Mouse (Mus musculus) v-Abl transformed pro-B cells (cell line): ENCODE results near the gene Btaf1.

ENCODE experiments used
- in situ Hi-C, 2 experiments: fragments of 400-800 bp; cut with MboI; formaldehyde crosslinking; loops; one replicate each; pipeline ENCODE4 v1.15.1; 2025; ENCODE audit not compliant: unreplicated experiment in 2 of 2

Gene Btaf1

DNA sequence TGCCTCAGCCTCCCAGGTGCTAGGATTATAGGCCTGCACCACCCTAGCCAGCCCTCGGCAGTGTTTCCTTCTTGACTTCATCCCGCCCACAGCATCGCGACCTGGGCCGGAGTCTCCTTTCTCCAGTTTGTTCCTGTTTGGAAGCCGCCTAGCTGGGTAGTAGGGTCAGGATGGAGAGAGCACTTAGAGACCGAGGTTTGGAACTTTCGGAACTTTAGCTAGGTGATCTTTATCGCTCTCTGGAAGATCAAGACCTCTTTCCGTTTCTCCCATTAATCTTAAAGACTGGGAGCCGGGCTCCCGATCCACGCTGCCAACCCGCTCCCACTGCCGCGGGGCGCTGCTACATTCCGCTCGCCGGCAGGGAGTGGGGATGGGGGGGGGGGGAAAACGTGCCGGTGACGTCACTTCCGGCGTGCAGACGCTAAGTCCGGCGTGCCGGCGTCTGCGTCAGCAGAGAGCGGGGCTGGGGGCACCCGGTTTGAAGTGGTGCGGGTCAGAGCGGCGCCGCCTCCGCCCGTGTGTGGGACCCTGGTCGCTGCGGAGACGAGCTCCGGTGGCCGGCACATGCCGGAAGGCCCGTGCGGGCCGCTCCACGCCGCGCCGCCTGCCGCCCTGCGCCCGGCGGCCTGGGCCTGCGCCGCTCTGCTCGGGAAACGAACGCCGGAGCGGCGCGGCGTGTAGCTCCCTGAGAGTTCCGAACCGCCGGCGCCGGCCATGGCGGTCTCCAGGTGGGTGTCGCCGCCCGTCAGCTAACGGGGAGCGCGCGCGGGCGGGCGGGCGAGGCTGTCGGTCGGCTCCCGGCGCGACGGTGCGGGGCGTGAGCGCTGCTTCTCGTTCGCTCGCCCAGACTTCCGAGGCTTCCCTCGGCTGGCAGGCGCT, at the start of gene Btaf1:
Btaf1 (plus strand) TSS at position 409 of the 882 bp plus-strand sequence.
- in situ Hi-C loops: loop anchor here in 1 of 2 experiments (10.0 kb wide), 3 partner anchors 381 to 1771 kb away; no protein-coding TSS in a partner anchor

DNA sequence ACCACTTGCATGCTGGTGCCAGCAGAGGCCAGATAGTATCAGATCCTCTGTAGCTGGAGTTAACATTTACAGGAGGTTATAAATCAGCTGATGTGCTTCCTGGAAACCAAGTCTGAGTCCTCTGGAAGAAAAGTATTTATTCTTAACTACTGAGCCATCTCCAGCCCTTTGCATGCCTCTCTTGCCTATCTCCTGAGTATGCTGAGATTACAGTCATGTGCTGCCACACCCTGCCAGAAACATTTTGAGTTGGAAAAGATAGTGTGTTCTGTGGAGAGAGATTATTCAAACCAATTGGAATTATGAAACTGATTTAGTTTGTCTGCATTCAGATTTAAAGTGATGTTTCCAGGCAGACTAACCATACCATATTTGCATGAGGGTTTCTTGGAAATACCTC, 48.5 kb upstream of the Btaf1 start:
- in situ Hi-C loops: loop anchor here (10.0 kb wide), 2 partner anchors 63 to 107 kb away; no protein-coding TSS in a partner anchor

DNA sequence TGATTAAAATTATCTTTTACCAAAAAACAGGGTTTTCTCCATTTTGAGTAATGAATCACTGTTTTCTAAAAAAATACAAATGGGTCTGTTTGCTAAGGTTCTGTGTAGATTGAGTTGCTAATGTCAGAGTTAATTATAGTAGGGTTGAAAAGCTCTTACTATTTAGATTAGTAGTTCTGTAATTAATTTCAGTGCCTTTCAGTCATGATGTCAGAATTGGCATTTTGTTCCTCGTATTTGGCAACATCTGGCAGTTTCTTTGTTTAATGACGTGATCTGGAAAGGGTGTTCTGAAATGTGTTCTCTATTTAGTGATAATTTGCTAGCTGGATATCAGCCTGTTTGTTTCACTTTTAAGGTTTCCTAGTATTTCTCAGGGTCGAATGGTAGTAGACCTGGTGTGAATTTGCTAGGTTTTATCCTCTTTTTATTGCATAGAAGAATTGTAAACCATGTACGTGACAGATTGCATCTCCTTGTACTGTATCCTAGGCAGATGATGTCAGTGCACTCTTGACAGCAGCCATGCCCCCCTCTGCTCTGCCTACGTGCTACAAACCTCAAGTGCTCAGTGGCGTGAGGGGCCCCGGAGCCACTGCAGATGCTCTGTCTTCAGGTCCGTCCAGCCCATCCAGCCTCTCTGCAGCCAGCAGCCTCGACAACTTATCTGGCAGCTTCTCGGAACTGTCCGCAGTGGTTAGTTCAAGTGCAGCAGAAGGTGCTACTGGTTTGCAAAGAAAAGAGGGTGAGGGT, 47.0 kb upstream of the Btaf1 start:
- in situ Hi-C loops: loop anchor here (10.0 kb wide), 2 partner anchors 64 to 106 kb away; no protein-coding TSS in a partner anchor

DNA sequence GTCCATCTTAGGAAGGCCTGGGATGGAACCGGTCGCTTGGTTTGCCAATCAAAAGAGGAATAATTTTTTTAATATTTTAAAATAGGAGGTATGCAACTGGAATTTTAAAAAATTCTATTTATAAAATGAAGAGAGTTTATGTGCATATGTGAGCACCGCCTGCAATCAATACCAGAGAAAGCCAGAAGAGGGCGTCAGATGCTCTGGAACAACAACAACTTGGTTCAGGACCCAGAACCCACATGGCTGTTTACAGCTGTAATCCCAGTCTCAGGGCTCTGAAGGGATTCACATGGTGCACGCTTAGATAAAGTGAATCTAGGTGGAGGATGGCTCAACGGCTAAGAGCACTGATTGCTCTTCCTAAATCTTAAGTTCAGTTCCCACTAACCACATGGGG, 42.8 kb upstream of the Btaf1 start:
- in situ Hi-C loops: loop anchor here in 1 of 2 experiments (5.0 kb wide), 2 partner anchors 39 to 66 kb away; no protein-coding TSS in a partner anchor

DNA sequence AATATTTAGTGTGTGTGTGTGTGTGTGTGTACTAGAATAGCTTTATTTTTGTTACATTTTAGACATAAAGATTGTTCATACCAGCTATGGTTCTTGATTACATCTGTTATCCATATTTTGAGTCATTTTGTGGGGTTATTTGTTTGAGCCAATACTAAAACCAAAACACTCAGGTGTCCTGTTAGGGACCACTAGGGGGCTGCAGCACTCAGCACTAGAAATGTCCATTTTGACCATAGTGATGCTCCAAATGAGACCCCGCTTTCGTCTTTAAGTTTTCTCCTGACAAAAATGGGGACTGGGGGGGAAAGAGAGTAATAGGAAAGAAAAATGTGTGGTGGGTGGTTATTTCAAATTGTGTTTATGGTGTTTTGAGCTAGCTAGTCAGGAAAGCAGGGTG, 39.6 kb upstream of the Btaf1 start:
- in situ Hi-C loops: no loop called here

DNA sequence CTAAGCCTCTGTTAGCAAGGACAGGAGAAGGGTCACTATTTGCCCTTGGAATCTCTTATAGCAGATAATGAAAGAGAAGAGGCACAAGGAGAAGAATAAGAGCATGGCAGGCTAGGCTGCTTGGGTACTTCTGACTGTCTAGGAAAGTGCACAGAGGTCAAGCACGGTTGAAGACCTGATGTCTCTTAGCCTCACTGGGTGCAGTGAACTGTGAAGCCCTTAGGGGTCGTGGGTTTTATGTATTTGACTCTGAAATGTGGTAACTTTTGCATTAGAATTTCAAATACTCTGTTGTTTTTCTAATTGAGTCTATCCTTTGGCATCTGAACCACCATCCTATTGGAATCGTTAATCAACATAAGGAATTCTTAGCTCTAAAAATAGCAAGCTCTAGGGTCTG, 38.2 kb upstream of the Btaf1 start:
- in situ Hi-C loops: no loop called here

DNA sequence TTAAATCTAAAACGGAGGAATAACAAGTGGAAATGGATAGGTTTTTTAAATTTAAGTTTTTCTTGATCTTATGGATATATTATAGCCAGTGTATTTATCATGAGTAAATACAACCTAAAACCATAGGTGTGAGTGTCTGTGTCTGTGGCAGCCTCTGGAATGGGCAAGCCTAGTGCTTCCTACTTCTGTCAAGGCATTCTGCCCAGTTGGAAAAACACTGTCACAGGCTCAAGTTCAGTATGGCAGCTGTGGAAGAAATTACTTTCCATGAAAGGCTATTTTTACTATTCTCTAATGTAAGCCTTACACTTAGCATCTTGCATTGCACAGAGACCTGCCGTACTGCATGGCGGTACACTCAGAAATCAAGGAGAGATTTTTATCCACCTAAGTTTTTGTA, 34.1 kb upstream of the Btaf1 start:
- in situ Hi-C loops: no loop called here

DNA sequence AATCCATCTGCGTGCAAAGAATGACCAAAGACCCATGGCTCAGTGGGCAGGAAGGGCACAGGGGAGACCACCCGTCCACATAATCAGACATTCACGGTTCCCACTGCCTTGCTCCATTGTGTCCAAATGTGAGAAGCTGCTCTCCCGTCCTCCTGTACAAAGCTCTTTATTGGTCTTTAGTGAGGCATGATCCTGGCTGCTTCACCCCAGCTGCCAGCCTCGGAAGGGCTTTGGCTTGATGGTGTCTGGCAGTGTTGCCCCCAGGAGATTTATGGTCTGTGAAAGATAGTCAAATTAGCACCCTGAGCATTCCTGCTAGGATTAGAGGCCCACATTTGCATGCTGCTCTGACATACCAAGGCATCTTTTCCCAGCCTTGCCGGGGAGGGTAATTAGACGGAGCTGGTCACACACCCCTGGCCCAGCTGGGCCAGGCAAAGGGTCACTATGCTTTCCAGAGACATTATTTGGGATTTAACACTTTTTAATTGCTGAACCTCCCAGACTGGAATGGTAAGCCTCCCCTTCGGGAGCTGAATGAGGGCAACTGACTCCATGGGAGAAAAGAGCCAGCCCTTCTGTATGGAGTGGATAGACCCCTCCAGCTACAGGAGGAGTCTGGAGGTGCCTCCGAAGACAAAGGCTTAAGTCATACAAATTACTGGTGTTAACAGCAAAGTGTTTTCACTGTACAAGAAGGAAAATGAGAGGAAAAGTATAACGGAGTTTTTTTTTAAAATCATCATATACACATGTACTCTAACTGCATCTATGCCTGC, 28.9 kb upstream of the Btaf1 start:
- in situ Hi-C loops: no loop called here

DNA sequence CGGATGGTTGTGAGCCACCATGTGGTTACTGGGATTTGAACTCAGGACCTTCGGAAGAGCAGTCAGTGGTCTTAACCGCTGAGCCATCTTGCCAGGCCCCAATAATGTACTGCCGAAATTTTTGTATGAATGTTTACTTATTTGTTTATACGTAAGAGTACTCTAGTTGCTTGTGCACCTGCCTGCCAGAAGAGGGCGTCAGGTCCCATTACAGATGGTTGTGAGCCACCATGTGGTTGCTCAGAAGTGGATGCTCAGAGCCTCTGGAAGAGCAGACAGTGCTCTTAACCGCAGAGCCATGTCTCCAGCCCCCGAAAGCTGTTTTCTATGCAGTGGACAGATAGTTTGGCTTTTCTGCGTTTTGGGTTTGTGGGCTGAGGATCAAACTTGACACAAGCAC, 28.1 kb upstream of the Btaf1 start:
- in situ Hi-C loops: no loop called here

DNA sequence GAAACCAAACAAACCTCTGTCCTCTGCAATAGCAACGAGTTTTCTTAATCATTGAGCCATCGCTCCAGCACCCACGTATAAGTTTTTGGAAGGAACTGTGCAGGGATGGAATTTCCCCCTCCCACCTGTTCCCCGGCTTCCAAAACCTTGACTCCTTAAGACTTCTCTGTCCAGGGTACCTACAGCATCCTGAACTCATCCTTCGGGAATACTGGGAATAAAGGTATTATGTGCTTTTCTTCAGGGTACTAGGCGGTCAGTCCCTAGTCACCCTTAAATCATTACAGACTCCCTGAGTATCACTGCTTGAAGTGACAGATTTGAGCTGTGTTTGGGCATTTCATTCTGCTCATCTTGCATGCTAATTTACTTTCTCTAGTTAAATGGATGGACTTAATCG, 22.5 kb upstream of the Btaf1 start:
- in situ Hi-C loops: loop anchor here (25.0 kb wide), 2 partner anchors 366 to 1916 kb away; no protein-coding TSS in a partner anchor

DNA sequence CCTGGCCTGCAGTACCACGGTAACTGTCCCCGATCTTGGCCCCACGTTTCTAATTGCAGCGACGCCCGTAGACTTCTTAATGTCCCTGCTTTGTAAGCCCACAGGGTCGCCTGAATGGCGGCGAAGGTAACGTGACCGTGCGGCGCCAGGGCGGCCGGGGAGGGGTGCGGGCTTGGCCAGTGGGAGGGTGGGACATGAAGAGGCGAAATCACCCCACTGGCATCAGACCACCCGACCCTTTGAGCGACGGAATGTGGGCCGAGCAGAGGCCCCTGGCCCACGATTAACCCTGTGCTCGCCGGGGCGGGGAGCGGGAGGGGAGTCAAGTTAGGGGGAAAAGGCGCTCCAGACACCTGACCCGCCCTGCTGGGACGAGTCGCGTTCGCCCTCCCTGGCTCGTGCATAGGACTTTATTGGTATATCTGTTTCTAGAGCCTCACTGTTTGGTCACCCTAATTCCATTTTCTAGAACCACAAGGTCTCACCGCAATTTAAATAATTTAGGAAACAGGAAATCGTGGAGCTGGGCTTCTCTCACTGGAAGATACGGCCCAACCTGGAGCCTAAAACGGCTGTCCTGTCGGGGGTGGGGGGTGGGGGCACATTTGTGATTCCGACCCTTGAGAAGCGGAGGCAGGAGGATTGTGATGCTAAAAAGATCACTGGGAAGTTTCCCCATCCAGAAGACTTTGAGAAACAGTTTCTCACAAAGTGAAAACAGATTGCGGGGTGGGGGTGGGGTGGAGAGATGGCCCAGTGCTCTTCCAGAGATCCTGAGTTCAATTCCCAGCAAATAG, 21.5 kb upstream of the Btaf1 start:
- in situ Hi-C loops: loop anchor here (25.0 kb wide), 2 partner anchors 367 to 1917 kb away; no protein-coding TSS in a partner anchor

DNA sequence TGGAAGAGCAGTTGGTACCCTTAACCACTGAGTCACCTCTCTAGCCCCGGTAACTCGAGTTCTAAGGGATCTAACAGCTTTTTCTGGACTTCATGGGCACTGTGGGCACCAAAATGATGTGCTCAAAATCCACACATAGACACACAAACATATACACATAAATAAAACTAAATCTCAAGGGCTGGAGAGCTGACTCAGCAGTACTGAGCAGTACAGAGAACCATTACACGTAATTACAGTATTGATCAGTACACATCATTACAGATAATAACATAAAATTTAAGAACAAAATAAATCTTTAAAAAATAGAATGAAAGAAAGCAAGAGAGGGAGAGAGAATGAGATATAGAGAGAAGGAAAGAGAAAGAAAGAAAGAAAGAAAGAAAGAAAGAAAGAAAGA, 16.7 kb upstream of the Btaf1 start:
- in situ Hi-C loops: loop anchor here (25.0 kb wide), 2 partner anchors 372 to 1922 kb away; no protein-coding TSS in a partner anchor

DNA sequence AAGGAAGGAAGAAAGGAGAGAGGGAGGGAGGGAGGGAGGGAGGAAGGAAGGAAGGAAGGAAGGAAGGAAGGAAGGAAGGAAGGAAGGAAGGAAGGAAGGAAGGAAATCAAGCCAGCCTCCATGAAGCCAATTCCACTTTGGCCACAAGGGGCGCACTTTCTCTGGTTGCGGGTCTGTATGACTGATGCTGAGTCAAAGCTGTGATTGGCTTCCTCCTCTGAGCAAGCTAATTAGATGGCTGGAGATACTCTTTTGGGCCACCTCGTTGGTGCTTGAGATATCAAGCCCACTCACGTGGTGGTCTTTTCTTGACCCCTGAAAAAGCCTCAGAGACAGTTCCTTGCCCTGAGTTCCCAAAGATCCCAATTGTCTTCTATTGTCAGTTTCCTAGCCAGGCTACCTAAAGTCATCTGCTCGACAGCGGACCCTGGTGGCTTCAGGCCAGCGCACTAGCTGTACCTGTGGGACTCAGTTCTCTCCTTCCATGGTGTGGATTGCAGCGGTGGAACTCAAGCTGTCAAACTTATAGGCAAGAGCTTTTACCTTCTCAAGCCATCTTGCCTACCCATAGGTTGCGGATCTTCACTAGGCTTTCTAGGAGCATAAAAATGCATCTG, 16.1 kb upstream of the Btaf1 start:
- in situ Hi-C loops: loop anchor here (25.0 kb wide), 2 partner anchors 372 to 1922 kb away; no protein-coding TSS in a partner anchor

DNA sequence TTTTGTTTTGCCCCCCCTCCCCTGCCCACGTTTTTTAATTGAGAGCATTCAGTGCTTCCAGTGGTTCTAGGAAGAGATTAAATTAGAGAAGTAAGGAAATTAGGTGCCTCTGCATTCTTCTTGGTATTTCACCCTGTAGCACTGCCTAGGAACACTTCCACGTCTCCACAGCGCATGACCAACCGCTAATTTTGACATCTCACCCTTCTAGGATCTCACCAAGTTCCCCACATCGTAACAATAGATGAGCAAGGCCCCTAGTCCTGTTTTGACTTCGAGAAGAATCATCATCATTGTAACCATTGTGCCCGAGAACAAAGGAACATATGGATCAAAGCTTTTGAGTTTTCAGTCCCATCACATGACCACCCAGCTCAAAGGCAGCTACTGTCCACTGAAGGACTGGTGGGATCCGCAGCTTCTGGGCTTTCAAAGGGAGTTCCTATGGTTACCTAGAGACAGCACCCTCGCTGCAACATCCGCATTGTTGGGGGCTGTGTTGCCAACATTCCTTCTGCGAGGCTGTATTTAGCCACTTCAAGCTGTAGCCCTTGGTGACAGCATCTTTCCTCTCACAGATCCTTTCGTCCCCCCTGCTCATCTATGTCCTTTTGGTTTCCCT, 15.3 kb upstream of the Btaf1 start:
- in situ Hi-C loops: loop anchor here (25.0 kb wide), 2 partner anchors 373 to 1923 kb away; no protein-coding TSS in a partner anchor

DNA sequence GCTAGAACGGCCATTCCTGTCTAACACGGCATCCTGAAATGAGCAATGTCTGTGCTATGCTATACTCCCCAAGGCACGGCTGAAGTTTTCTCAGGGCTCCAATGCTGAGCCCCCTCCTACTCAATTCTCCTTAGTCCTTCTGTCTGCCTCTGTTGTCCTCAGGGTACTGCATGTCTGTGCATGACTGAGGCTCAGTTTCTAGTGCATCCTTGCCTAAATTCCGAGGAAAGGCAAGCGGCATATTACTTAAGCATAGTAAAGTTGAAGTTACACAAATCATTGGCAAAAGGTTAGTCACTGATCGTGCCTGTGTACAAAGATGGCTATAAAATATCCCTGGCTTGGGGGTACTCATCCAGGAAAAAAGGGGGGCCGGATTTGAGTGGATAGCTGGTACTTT, 12.8 kb upstream of the Btaf1 start:
- in situ Hi-C loops: loop anchor here (25.0 kb wide), 2 partner anchors 376 to 1926 kb away; no protein-coding TSS in a partner anchor

DNA sequence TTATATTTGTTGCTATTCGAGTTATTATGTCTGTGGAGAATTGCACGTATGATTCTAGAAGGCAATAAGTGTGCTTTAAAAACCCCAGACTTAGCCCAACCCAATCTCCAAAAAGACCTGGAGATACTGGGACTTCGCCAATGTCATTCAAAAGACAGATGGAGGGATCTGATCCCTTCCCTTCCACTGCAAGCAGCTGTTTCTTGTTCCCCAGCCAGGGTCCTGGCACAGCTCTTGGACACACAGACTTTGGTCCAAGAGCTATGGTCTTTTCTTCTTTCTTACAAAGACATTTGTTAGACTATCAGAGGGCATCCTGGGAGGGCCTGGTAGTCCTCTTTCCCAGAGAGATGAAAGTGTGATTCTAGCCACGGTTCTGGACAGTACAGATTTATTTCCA, 9.7 kb upstream of the Btaf1 start:
- in situ Hi-C loops: loop anchor here (5.0 to 25.0 kb wide), 3 partner anchors 99 to 1929 kb away; no protein-coding TSS in a partner anchor

DNA sequence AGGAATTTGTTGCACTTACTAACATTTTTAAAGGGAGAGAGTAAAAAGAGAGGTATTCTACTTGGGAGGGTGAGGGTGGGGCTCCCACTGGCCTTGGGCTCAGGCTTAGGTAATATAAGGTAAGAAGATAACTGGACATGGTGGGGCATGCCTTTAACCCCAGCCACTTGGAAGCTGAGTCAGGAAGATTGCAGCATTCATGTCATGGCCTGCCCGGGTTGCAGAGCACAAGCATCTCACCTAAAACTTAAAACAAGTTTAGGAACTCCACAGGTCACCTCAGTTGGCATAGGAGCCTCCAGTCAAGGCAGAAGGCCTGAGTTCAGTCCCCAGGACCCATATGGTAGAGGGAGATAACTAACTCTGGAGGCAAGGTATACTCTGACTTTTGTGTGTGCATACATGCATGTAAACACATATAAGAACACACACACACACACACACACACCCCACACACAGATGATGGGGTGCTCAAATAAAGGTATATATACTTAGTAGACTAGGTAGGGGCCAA, 8.9 kb upstream of the Btaf1 start:
- in situ Hi-C loops: loop anchor here (5.0 to 25.0 kb wide), 3 partner anchors 100 to 1930 kb away; no protein-coding TSS in a partner anchor
